Comparison of ENCODE assay signal across 9 mouse cellular contexts in the genomic region with DNA sequence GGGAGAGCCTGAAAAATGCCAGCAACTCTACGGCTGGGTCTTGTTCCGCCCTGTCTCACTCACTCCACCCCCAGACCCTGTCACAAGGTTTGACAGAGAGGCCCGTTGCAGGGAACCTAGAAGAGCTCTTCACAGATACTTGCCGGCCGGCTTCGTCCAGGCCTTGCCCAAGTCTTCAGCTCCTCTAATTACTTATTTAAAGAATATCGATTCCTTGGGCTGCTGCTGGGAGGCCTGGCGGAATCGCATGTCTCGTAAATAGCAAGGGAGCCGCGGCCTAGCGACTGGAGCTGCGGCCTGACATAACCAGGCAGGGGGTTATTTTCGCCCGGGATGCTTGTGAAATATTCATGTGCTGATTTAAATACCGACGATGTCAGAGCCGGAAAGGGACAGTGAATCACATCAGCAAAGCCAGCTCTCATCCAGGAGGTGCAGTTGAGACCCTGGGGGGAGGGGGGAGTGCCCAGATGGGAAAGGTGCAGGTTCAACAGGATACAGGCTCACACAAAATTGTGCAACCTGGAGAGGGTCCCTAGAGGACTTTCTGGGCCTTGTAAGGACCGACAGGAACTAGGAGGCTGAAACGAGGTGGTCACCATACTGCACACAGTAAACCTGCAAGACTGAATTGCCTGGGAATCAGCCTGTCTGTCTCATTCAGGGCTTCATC. TPM values are rescaled to one million over a fixed set of nuclear protein-coding genes. Genes with fewer than 3 reads are reported as not detected.
DNase-seq lines count a peak whose midpoint lies in the region; ATAC-seq and TF ChIP-seq lines count a peak whose summit lies in the region.
"Had no signal": no experiment of that assay in that cellular context is flagged by ENCODE, and none has a peak within 500 bp of the region (broad histone marks: within the 10 kb centered on the region; RNA-seq: fewer than 3 reads in every experiment).

No protein-coding gene starts in this region.

- H3K9ac ChIP-seq in intestine, embryonic 14.5 days (ENCODE audit: low read length) = peak overlapping the region; percentile 21; the same call in 1 of the 2 replicates
- H3K9ac ChIP-seq in intestine, postnatal 0 days (ENCODE audit: low read depth, low read length) = no peak overlapping the region
- no peak overlapping the region; the same call in 1 of the 2 replicates for H3K9ac ChIP-seq in embryonic facial prominence, embryonic 15.5 days
- peak overlapping the region; percentile 45; the same call in 1 of the 2 replicates for H3K9ac ChIP-seq in limb, embryonic 13.5 days
- H3K9ac ChIP-seq in neural tube, embryonic 12.5 days = no peak overlapping the region

- H3K27ac ChIP-seq in intestine, embryonic 14.5 days (ENCODE audit: low read depth) = peak overlapping the region; percentile 27; the same call in 1 of the 2 replicates
- H3K27ac ChIP-seq in intestine, postnatal 0 days (ENCODE audit: low read depth, low read length) = no peak overlapping the region
- peak overlapping the region; percentile 81 for H3K27ac ChIP-seq in embryonic facial prominence, embryonic 15.5 days (replicated peaks)
- H3K27ac ChIP-seq in limb, embryonic 13.5 days = peak overlapping the region; percentile 55; the same call in 1 of the 2 replicates
- no peak overlapping the region for H3K27ac ChIP-seq in neural tube, embryonic 12.5 days

- 10% methylated on average over 21 of the region's 21 CpGs for WGBS in intestine, embryonic 14.5 days
- WGBS in intestine, postnatal 0 days = 29% methylated on average over 21 of the region's 21 CpGs
- WGBS in embryonic facial prominence, embryonic 15.5 days = 12% methylated on average over 21 of the region's 21 CpGs
- 5% methylated on average over 21 of the region's 21 CpGs for WGBS in limb, embryonic 13.5 days
- WGBS in neural tube, embryonic 12.5 days = 5% methylated on average over 21 of the region's 21 CpGs

- no peak for DNase-seq in intestine, embryonic 14.5 days (ENCODE audit: low spot score)
- no peak for DNase-seq in gastrocnemius, adult 8-10 months (ENCODE audit: low spot score in 2 of 2)
- DNase-seq in thymus, postnatal 4 days = no peak

- H3K4me3 ChIP-seq in intestine, embryonic 14.5 days (ENCODE audit: low read depth, low read length) = 0 out of 2 replicates have a peak overlapping the region, but pooled peaks have one; percentile 10
- no peak overlapping the region for H3K4me3 ChIP-seq in intestine, postnatal 0 days (ENCODE audit: low read depth, low read length)
- H3K4me3 ChIP-seq in embryonic facial prominence, embryonic 15.5 days (replicated peaks) = peak overlapping the region; percentile 23
- H3K4me3 ChIP-seq in limb, embryonic 13.5 days = peak overlapping the region; percentile 16; the same call in 1 of the 2 replicates
- no peak overlapping the region for H3K4me3 ChIP-seq in neural tube, embryonic 12.5 days
- H3K4me3 ChIP-seq: myocyte had no signal

- peak overlapping the region; percentile 39 for H3K4me2 ChIP-seq in intestine, embryonic 14.5 days (ENCODE audit: low read length)
- H3K4me2 ChIP-seq in intestine, postnatal 0 days (replicated peaks; ENCODE audit: low read depth) = no peak overlapping the region
- H3K4me2 ChIP-seq in embryonic facial prominence, embryonic 15.5 days (replicated peaks) = peak overlapping the region; percentile 16
- peak overlapping the region; percentile 50 for H3K4me2 ChIP-seq in limb, embryonic 13.5 days (replicated peaks)
- H3K4me2 ChIP-seq in neural tube, embryonic 12.5 days (replicated peaks) = peak overlapping the region; percentile 46

- H3K9me3 ChIP-seq in intestine, embryonic 14.5 days (ENCODE audit: control insufficient read depth, low read length) = no peaks in the 10 kb centered on the region
- no peaks in the 10 kb centered on the region for H3K9me3 ChIP-seq in intestine, postnatal 0 days (ENCODE audit: control insufficient read depth)
- H3K9me3 ChIP-seq in embryonic facial prominence, embryonic 15.5 days (replicated peaks) = no peaks in the 10 kb centered on the region
- H3K9me3 ChIP-seq in limb, embryonic 13.5 days = no peaks in the 10 kb centered on the region
- H3K9me3 ChIP-seq in neural tube, embryonic 12.5 days = no peaks in the 10 kb centered on the region

- H3K4me1 ChIP-seq in intestine, embryonic 14.5 days (replicated peaks; ENCODE audit: control insufficient read depth, insufficient read depth, low read length) = peaks cover 18% of the 10 kb centered on the region
- no peaks in the 10 kb centered on the region for H3K4me1 ChIP-seq in intestine, postnatal 0 days (replicated peaks; ENCODE audit: control insufficient read depth, insufficient read depth, low read length)
- H3K4me1 ChIP-seq in embryonic facial prominence, embryonic 15.5 days = peaks cover 25% of the 10 kb centered on the region
- peaks cover 41% of the 10 kb centered on the region for H3K4me1 ChIP-seq in limb, embryonic 13.5 days
- H3K4me1 ChIP-seq in neural tube, embryonic 12.5 days = peaks cover 18% of the 10 kb centered on the region

- peak; percentile 30; the same call in 1 of the 2 replicates for ATAC-seq in intestine, embryonic 14.5 days (replicated peaks; ENCODE audit: low FRiP score, low TSS enrichment, low read depth)
- no peak for ATAC-seq in intestine, postnatal 0 days
- ATAC-seq in embryonic facial prominence, embryonic 15.5 days (ENCODE audit: insufficient number of reproducible peaks, low FRiP score, low TSS enrichment, low read depth) = 0 out of 2 replicates have a peak, but pooled peaks have one; percentile 44
- ATAC-seq in limb, embryonic 13.5 days (ENCODE audit: low FRiP score, low read depth) = peak; percentile 73; the same call in 1 of the 2 replicates
- peak; percentile 56; the same call in 1 of the 2 replicates for ATAC-seq in neural tube, embryonic 12.5 days (ENCODE audit: low FRiP score, low read depth)
- ATAC-seq in megakaryocyte-erythroid progenitor cell, adult 5-6 weeks (replicated peaks; ENCODE audit: low FRiP score, low TSS enrichment, poor library complexity, severe bottlenecking) = no peak

- H3K36me3 ChIP-seq in intestine, embryonic 14.5 days (ENCODE audit: control insufficient read depth, insufficient read depth, low read length) = no peaks in the 10 kb centered on the region
- no peaks in the 10 kb centered on the region for H3K36me3 ChIP-seq in intestine, postnatal 0 days (ENCODE audit: control insufficient read depth, insufficient read depth)
- H3K36me3 ChIP-seq in embryonic facial prominence, embryonic 15.5 days = no peaks in the 10 kb centered on the region
- H3K36me3 ChIP-seq in limb, embryonic 13.5 days = no peaks in the 10 kb centered on the region
- H3K36me3 ChIP-seq in neural tube, embryonic 12.5 days = no peaks in the 10 kb centered on the region

- TF ChIP-seq CTCF in intestine, postnatal 0 days (IDR thresholded peaks at IDR 0.05; ENCODE audit: low read depth) = no peak

- no peaks in the 10 kb centered on the region for H3K27me3 ChIP-seq in intestine, embryonic 14.5 days (replicated peaks; ENCODE audit: control insufficient read depth, insufficient read depth, low read length)
- H3K27me3 ChIP-seq in intestine, postnatal 0 days (replicated peaks; ENCODE audit: control insufficient read depth, insufficient read depth, low read length) = no peaks in the 10 kb centered on the region
- H3K27me3 ChIP-seq in embryonic facial prominence, embryonic 15.5 days = no peaks in the 10 kb centered on the region
- H3K27me3 ChIP-seq in limb, embryonic 13.5 days = 0 out of 2 replicates have a peak, but pooled peaks cover 4% of the 10 kb centered on the region
- peaks cover 9% of the 10 kb centered on the region; the same call in 1 of the 2 replicates for H3K27me3 ChIP-seq in neural tube, embryonic 12.5 days (replicated peaks)

RNA-seq across cellular contexts. Expression of a gene that starts 17.6 kb away (rescaled TPM):
- 3.6 and 4.2 TPM in 2 replicates for polyA plus RNA-seq in intestine, embryonic 14.5 days (2014; fragmentation: Nextera tagmentation; extraction: Ambion mirVana)
- 0.51 and 0.60 TPM in 2 replicates for polyA plus RNA-seq in intestine, postnatal 0 days (2015; fragmentation: Nextera tagmentation; extraction: Ambion mirVana)
- polyA plus RNA-seq in embryonic facial prominence, embryonic 15.5 days (2015; fragmentation: Nextera tagmentation; extraction: Ambion mirVana) = 0.12 and 0.15 TPM in 2 replicates
- 0.51 and 0.56 TPM in 2 replicates for polyA plus RNA-seq in limb, embryonic 13.5 days (2015; fragmentation: Nextera tagmentation; extraction: Ambion mirVana)
- polyA plus RNA-seq in neural tube, embryonic 12.5 days (2016; fragmentation: Nextera tagmentation; extraction: Ambion mirVana) = 9.1 and 9.5 TPM in 2 replicates
- under 1 TPM in 3 of 4 experiments, not detected in 1; 0.02 to 0.08 (median 0.04) TPM for total RNA-seq in gastrocnemius, adult 8-10 months (2022)
- not detected in 2 replicates for total RNA-seq in megakaryocyte-erythroid progenitor cell, adult 5-6 weeks (2014; fragmentation: Nextera tagmentation)
- total RNA-seq in megakaryocyte-erythroid progenitor cell, adult 5-6 weeks (2017) = not detected in 2 replicates
- polyA plus RNA-seq: myocyte had no signal

RNA-seq across cellular contexts. Expression of a gene that starts 54.8 kb away (rescaled TPM):
- polyA plus RNA-seq in intestine, embryonic 14.5 days (2014; fragmentation: Nextera tagmentation; extraction: Ambion mirVana) = 47.3 and 48.3 TPM in 2 replicates
- polyA plus RNA-seq in intestine, postnatal 0 days (2015; fragmentation: Nextera tagmentation; extraction: Ambion mirVana) = 20.4 and 22.5 TPM in 2 replicates
- 30.7 and 34.9 TPM in 2 replicates for polyA plus RNA-seq in embryonic facial prominence, embryonic 15.5 days (2015; fragmentation: Nextera tagmentation; extraction: Ambion mirVana)
- polyA plus RNA-seq in limb, embryonic 13.5 days (2015; fragmentation: Nextera tagmentation; extraction: Ambion mirVana) = 34.6 and 36.4 TPM in 2 replicates
- polyA plus RNA-seq in neural tube, embryonic 12.5 days (2016; fragmentation: Nextera tagmentation; extraction: Ambion mirVana) = 94.9 and 103 TPM in 2 replicates
- 10 to 100 TPM; 20.8 to 23.8 (median 22.9) TPM for total RNA-seq in gastrocnemius, adult 8-10 months (2022)
- 61.7 and 64.4 TPM in 2 replicates for total RNA-seq in megakaryocyte-erythroid progenitor cell, adult 5-6 weeks (2014; fragmentation: Nextera tagmentation)
- 82.5 and 97.5 TPM in 2 replicates for total RNA-seq in megakaryocyte-erythroid progenitor cell, adult 5-6 weeks (2017)

Comparison
In these comparisons a context has a peak if more than half of its experiments do, and no peak if none do; other contexts are left out.
1. ATAC-seq: peak in intestine, embryonic 14.5 days (single experiment), embryonic facial prominence, embryonic 15.5 days (single experiment), limb, embryonic 13.5 days (single experiment) and neural tube, embryonic 12.5 days (single experiment); none in intestine, postnatal 0 days (single experiment) and megakaryocyte-erythroid progenitor cell, adult 5-6 weeks (single experiment).
2. H3K27ac ChIP-seq: peak in intestine, embryonic 14.5 days (single experiment), embryonic facial prominence, embryonic 15.5 days (single experiment) and limb, embryonic 13.5 days (single experiment); none in intestine, postnatal 0 days (single experiment) and neural tube, embryonic 12.5 days (single experiment).
3. H3K4me3 ChIP-seq: peak in intestine, embryonic 14.5 days (single experiment), embryonic facial prominence, embryonic 15.5 days (single experiment) and limb, embryonic 13.5 days (single experiment); none in intestine, postnatal 0 days (single experiment) and neural tube, embryonic 12.5 days (single experiment).
4. H3K9ac ChIP-seq: peak in intestine, embryonic 14.5 days (single experiment) and limb, embryonic 13.5 days (single experiment); none in intestine, postnatal 0 days (single experiment), embryonic facial prominence, embryonic 15.5 days (single experiment) and neural tube, embryonic 12.5 days (single experiment).